Mouse (Mus musculus): ENCODE data around the gene Ccdc28b. TPM values are rescaled to one million over a fixed set of nuclear protein-coding genes. Genes with fewer than 3 reads are reported as not detected.
A peak's percentile ranks its signal among the peaks of the same experiment; 100 is the strongest.

The Ccdc28b gene
- total RNA-seq, 2 experiments from 2014 or later, result 53.6 to 55.5 TPM

GRCm38 (mm10) chr4:129624281-129625028 is 708 bp upstream of the Ccdc28b start:
- ATAC-seq (replicated peaks; ENCODE audit: poor library complexity), result peak; percentile 91

DNA sequence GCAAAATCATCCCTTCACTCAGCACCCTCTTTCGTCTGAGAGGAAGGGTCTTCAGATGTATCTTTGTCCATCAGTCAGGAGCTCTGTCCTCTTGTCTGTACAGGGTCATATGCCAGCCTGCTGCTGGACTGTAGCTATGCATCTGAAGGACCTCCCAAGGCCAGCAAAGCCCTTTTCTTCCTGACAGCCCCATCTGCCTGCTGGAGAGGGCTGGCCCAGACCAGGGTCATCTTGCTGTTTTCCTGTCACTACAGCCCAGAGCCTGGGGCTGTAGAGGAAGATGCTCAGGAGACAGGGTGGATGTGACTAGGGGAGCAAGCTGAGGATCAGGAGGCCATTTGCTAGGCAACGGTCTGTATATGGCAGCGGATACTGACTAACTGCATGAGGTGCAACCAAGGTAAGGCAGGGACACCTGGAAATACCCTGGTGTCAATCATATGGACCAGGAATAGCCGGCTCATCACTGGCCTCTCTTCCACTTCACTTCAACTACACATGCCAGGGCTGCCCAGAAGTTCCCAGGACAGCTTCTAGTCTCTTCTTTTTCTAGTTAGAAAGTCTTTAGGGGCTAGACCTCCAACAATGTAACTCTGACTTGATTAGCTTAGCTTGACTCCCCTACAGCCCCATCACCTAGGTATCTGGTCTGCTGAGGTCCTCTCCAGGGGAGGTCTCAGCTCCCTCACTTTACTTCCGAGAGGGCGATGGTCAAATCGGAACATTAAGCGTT is 778 bp downstream of the Ccdc28b start:
- ATAC-seq (replicated peaks; ENCODE audit: poor library complexity), result no peak

DNA sequence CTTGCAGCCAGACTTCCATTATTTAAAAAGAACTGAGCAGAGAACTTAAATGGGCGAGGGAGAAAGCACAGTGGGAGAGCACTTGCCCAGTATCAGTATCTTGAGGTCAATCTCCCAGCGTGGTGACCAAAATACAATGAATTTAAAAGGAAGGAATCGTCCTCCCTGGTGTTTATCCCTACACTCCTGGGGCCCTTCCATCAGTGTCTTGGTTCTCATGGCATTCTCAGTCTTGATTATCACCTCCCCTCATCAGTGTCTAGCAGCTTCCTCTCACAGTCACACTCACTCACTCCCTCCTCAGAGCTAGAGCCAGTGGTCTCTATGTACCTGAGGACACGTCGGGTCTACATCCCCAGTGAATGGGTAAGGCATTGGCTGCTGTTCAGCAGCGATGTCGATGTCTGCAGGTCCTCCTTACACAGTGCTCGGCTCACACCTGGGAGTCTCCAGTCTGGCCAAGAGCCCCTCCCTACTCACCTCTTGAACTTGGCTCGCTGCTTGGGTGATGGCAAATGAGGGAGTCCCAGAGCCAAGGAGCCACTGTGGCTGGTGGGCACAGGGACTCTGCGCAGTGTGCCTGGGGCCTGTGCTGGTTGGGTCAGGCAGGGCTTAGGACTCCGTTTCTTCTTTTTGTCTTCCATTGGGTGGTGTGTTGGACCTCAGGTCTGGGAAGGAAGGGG is 1.5 kb downstream of the Ccdc28b start:
- ATAC-seq (replicated peaks; ENCODE audit: poor library complexity), result no peak

DNA sequence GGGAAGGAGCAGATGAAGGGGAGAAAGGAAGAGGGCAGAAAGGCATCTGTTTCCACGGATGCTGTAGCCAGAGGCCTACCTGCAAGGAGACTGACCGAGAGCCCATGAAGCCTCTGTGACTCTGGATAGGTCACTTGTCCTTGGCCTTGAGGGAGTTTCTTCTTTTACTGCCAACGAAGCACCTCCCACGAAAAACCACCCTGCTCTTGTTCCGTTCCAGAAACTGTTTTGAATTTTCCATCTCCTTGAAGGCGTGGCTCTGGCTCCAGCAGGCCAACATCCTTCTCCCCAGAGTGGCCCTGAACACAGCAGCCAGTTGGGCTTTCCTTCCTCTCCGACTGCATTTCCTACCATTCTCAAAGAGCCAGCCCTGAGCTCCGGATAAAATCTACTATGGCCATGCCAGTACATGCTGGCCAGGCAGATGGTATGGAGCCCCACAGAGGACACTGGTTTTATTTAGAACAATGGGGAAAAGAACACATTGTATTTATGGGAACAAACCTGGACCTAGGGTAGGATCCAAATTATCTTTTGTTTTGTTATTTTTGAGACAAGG is 2.4 kb downstream of the Ccdc28b start:
- ATAC-seq (replicated peaks; ENCODE audit: poor library complexity), result no peak

DNA sequence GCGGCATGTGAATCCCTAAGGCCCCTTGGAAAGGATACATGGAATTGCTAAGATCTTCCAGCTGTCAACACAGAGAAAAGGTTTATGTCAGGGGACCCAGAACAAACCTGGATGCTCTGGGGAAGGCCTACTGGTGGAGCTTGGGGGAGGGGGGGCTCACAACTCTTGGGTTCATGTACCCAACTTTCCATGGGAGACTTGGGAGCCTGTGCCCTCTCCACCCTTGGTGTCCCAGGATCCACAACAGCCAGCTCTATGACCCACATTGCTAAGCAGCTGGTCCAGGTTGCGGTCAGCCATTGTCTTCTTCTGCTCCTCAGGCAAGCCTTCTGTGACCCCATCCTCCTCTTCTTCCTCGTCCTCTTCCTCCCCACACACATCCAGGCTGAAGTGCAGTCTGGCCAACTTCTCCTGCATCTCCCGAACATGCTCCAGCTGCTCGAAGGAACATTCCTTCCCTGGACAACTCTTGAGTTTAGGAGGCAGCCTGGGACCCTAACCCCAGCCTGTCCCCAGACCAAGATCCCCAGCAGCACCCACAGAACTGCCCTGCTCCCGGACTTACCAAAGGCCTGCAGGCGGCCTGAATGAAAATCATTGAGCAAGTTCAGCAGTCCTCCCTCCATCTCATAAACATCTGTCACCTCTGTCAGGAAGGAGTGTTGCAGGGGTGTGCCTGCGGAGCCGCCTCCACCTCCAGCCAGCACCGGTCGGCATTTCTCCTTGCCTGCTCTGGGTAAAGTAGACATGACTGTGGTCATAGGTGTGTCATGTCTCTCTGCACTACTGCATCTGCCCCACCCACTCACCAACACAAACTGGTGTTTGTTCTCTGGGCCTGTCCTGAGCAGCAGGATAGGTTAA is 3.1 kb downstream of the Ccdc28b start:
- ATAC-seq (replicated peaks; ENCODE audit: poor library complexity), result no peak

DNA sequence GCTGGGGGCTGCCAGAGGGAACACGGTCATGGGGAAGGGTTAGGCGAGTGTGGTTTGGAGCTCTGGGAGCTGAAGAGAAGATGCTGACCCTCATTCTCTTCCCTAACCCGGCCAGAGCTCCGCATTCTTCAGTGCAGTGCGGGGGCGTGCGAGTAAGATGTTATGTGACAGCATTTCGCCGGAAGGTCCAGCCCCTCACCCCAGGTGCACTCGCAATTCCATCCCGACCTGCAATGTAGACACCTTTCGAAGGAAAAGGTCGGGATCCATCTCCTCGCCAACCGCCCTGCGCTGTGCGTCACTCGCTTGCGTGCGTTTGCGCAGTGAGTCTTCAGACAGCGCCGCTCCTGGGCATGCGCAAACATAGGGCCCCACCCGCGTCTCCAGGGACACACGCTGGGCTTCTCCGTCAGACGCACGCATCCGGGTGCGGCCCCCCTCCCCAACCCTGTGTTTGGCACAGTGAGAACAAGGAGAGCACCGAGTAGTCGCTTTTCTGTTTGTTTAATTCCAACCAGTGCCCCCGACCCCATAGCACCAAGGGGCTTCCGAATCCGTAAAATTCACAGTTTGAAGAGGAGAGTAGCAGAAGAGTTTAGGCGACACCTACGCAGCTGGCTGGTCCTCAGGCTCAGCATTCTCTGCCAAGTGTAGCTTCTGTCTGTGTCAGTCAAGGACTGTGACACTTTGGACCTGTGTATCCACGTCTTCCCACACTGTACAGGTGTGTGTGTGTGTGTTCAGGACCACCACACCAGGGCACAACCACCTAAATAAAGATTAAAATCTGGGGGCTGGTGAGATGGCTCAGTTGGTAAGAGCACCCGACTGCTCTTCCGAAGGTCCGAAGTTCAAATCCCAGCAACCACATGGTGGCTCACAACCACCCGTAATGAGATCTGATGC is 4.7 kb downstream of the Ccdc28b start, which contains the start of gene Iqcc:
TSS of gene Iqcc (minus strand) at position 314 of the 906 bp plus-strand sequence.
- ATAC-seq (replicated peaks; ENCODE audit: poor library complexity), result peak; percentile 88

DNA sequence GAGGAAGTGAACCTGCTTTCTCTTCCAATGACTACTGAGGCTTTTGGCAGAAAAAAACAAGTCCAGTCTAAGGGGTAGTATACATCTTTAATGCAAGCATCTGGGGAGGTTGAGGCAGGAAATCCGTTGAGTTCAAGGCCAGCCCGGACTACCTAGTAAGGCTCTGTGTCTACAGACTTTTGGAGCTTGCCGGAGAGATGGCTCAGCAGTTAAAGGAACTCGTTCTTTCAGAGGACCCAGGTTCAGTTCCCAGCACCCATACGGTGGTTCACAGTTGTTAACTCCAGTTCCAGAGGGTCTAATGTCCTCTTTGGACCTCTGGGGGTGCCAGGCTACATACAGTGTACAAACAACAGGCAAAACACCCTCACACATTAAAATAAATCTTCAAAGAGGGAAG is 5.7 kb downstream of the Ccdc28b start:
- no peak for ATAC-seq (replicated peaks; ENCODE audit: poor library complexity)

- no peak for ATAC-seq (replicated peaks; ENCODE audit: poor library complexity)
Observed at GRCm38 (mm10) chr4:129617121-129617641, 6.6 kb downstream of the Ccdc28b start.

DNA sequence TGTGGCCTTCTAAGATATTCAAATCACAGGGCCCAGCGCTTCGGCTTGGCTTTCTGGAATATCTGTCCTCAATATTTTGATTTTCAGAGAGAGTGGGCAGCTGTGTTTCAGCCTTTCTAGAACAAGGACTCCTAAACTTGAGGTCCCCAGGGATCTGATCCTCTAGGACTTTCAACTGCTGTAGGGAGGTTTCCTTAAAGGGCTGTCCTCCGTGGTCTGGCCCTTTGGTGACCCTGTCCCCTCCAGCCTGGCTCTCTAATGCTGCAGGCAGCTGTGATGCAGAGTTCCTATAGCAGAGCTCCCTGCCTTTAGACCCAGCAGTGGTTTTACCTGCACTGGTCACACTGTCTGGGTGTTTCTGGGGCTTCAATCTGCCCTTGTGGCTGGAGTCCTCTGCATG is 7.1 kb downstream of the Ccdc28b start:
- ATAC-seq (replicated peaks; ENCODE audit: poor library complexity), result no peak

GRCm38 (mm10) chr4:129615801-129616290 is 7.9 kb downstream of the Ccdc28b start:
- ATAC-seq (replicated peaks; ENCODE audit: poor library complexity), result no peak

GRCm38 (mm10) chr4:129614093-129614492 is 9.7 kb downstream of the Ccdc28b start, which contains the start of gene Dcdc2b:
Gene Dcdc2b (minus strand): TSS chr4:129614257.
- no peak for ATAC-seq (replicated peaks; ENCODE audit: poor library complexity)

DNA sequence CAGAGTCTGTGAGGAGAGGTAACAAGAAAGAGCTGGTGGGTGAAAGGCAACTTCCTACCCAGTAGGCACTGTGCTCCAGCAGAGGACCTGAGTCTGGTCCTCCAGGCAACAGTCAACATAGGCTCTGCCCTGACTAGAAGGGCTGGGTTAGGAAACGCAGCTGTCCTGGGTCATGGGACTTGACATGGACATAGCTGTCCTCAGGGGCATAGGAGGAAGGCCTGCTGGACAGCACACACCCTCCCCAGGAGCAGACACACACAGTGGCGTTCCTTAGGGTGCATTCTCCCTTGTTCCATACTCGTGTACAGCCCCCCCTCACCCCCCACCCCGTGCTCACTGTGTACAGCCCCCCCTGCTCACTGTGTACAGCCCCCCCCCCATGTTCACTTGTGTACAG is 13.3 kb downstream of the Ccdc28b start:
- ATAC-seq (replicated peaks; ENCODE audit: poor library complexity), result no peak

- no peak for ATAC-seq (replicated peaks; ENCODE audit: poor library complexity)
Observed at GRCm38 (mm10) chr4:129610026-129610425, 13.7 kb downstream of the Ccdc28b start.

DNA sequence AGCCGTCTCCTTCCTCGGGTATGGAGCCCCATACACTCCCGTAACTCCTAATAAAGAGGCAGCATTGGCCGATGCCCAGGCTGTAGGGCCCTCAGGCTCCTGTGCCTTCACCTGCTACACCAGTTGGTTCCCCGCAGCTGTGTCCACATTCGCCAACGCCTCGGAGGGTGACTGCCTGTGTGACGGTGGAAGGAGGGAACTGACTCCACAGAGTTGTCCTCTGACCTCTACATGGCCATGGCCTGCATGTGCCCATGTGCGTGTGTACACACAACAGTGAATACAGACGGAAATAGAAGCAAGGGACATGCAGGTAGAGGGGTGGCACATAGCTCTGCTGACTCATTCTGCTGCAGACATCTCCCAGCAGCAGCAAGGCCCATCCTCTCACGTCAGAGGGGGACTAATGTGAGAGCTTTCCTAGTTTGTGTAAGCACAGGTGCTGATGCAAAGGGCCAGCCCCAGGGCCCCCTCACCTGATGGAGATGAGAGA is 14.6 kb downstream of the Ccdc28b start:
- ATAC-seq (replicated peaks; ENCODE audit: poor library complexity), result no peak

GRCm38 (mm10) chr4:129608426-129609025 is 15.2 kb downstream of the Ccdc28b start:
- peak; percentile 99 for ATAC-seq (replicated peaks; ENCODE audit: poor library complexity)

DNA sequence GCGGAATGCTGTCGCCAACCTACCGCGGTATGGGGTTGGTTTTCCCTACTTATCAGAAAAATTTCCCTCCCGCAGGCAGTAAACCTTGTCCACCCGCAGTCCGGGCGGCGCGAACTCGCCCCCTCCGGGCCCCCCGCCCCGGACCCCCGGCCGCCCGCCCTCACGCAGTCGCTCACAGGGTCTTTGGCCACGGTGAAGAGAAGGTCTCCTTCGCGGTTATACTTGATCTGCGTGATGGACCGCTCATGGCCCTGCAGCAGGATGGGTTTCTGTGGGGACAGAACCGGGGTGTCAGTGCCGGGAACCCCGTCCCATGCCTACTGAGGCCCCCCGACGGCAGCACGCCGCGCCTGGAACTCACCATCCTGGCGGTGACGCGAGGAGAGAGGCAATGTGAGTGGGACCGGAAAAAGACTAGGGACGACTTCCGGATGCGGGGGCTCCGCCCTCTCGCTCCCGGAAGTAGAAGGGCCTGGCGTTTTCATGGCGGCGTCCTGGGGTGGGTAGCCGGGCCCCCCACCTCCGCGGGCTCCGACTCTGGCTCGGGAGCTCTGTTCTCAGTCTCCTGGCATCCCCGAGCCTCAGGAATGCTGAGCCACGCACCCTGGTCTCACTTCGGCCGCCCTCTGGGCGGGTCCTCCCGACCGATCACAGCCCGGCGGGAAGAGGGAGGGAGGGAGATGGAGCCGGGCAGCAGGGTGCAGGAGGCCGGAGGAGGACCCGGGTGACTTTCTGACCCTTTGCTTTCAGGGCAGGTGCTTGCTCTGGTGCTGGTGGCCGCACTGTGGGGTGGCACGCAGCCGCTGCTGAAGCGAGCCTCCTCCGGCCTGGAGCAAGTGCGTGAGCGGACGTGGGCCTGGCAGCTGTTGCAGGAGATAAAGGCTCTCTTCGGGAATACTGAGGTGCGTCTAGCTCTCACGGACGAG is 23.3 kb downstream of the Ccdc28b start, which contains the start of the genes Eif3i and Tmem234:
TSS of gene Eif3i (minus strand) at position 416 of the 926 bp plus-strand sequence.
TSS of gene Tmem234 (plus strand) at position 436 of the 926 bp plus-strand sequence.
- peak; percentile 99 for ATAC-seq (replicated peaks; ENCODE audit: poor library complexity)

- peak; percentile 19; the same call in 1 of the 2 replicates for ATAC-seq (replicated peaks; ENCODE audit: poor library complexity)
Observed at GRCm38 (mm10) chr4:129588865-129589264, 34.9 kb downstream of the Ccdc28b start.
